Mouse (Mus musculus) neural tube, embryonic 12.5 days (tissue): ENCODE data around the gene Ints1. TPM values are rescaled to one million over a fixed set of nuclear protein-coding genes. Genes with fewer than 3 reads are reported as not detected.

ENCODE experiments used
- ATAC-seq: fragments of 200-750 bp; cut with Nextera tagmentation; 2 replicates; pipeline ENCODE4 v1.8.0; 2017; ENCODE audit warnings: low read depth, mild to moderate bottlenecking, moderate TSS enrichment, moderate library complexity; ENCODE audit not compliant: low FRiP score
- H3K27ac ChIP-seq: fragments of 300-500 bp; sonication (generic); 2 replicates; pipeline ENCODE4 v1.5.1; 2016
- H3K27me3 ChIP-seq: fragments of 300-500 bp; sonication (generic); replicated peaks from 2 replicates; pipeline ENCODE4 v1.6.1; 2016; ENCODE audit warnings: mild to moderate bottlenecking
- H3K36me3 ChIP-seq: fragments of 300-500 bp; sonication (generic); 2 replicates; pipeline ENCODE4 v1.6.1; 2016; ENCODE audit warnings: mild to moderate bottlenecking
- H3K4me1 ChIP-seq: fragments of 300-500 bp; sonication (generic); 2 replicates; pipeline ENCODE4 v1.6.1; 2016
- H3K4me2 ChIP-seq: fragments of 300-500 bp; sonication (generic); replicated peaks from 2 replicates; pipeline ENCODE4 v1.6.1; 2016; ENCODE audit warnings: mild to moderate bottlenecking
- H3K4me3 ChIP-seq: fragments of 300-500 bp; sonication (generic); 2 replicates; pipeline ENCODE4 v1.5.1; 2016
- H3K9ac ChIP-seq: fragments of 300-500 bp; sonication (generic); 2 replicates; pipeline ENCODE4 v1.6.1; 2016; ENCODE audit warnings: mild to moderate bottlenecking
- H3K9me3 ChIP-seq: fragments of 300-500 bp; sonication (generic); 2 replicates; pipeline ENCODE4 v1.6.1; 2016; ENCODE audit warnings: mild to moderate bottlenecking
- WGBS: fragments of 180-500 bp; shearing (Covaris S2); methylation state at CpG from one replicate; pipeline ENCODE4 v1.1.7; 2016; 5-methylcytosine and 5-hydroxymethylcytosine counted together
- microRNA-seq: library from miRNA; unstranded; fragments of <30 nt; microRNA quantifications from one replicate; pipeline ENCODE4, GENCODE M21; 2017
- polyA plus RNA-seq: library from polyadenylated mRNA; unstranded; fragments of >200 nt; fragmentation: Nextera tagmentation; extraction: Ambion mirVana; gene quantifications from 2 replicates; pipeline ENCODE4 v1.2.1, GENCODE M21; 2016

The Ints1 gene
- polyA plus RNA-seq, 1 experiment from 2014 or later: 33.7 TPM

- no peaks in the 10 kb centered on the region for H3K9me3 ChIP-seq
- H3K36me3 ChIP-seq: no peaks in the 10 kb centered on the region
- ATAC-seq: no peak
- H3K4me2 ChIP-seq: no peak overlapping the region
- no peak overlapping the region for H3K9ac ChIP-seq
- no peak overlapping the region for H3K4me3 ChIP-seq
- WGBS: 90% methylated on average over 3 of the region's 3 CpGs
- H3K4me1 ChIP-seq: peaks cover 25% of the 10 kb centered on the region
- H3K27ac ChIP-seq: no peak overlapping the region
- no peaks in the 10 kb centered on the region for H3K27me3 ChIP-seq
These were observed 49.3 kb downstream of the Ints1 start for GRCm38 (mm10) chr5:139726186-139726585.

- Histone ChIP-seq H3K4me2 (no peak overlapping the region), H3K4me3 (no peak overlapping the region), H3K27ac (no peak overlapping the region), H3K9me3 (no peaks in the 10 kb centered on the region), H3K36me3 (no peaks in the 10 kb centered on the region), H3K27me3 (no peaks in the 10 kb centered on the region), H3K9ac (no peak overlapping the region), H3K4me1 (peaks cover 10% of the 10 kb centered on the region)
- no peak for ATAC-seq
- WGBS: 62% methylated on average over 10 of the region's 10 CpGs
These were observed 50.9 kb downstream of the Ints1 start for GRCm38 (mm10) chr5:139724336-139725116.

- H3K4me1 ChIP-seq: peaks cover 10% of the 10 kb centered on the region
- H3K27ac ChIP-seq: no peak overlapping the region
- H3K4me3 ChIP-seq: no peak overlapping the region
- no peaks in the 10 kb centered on the region for H3K9me3 ChIP-seq
- H3K36me3 ChIP-seq: no peaks in the 10 kb centered on the region
- H3K4me2 ChIP-seq: no peak overlapping the region
- WGBS: 76% methylated on average over 9 of the region's 9 CpGs
- no peak overlapping the region for H3K9ac ChIP-seq
- no peak for ATAC-seq
- H3K27me3 ChIP-seq: no peaks in the 10 kb centered on the region
These were observed 52.4 kb downstream of the Ints1 start for GRCm38 (mm10) chr5:139723113-139723512.

GRCm38 (mm10) chr5:139722709-139723108 lies 52.8 kb downstream of the Ints1 start:
- Histone ChIP-seq H3K27me3 (no peaks in the 10 kb centered on the region), H3K4me1 (peaks cover 10% of the 10 kb centered on the region), H3K27ac (no peak overlapping the region), H3K36me3 (no peaks in the 10 kb centered on the region), H3K9ac (no peak overlapping the region), H3K4me3 (no peak overlapping the region), H3K9me3 (no peaks in the 10 kb centered on the region), H3K4me2 (no peak overlapping the region)
- 65% methylated on average over 6 of the region's 6 CpGs for WGBS
- no peak for ATAC-seq

DNA sequence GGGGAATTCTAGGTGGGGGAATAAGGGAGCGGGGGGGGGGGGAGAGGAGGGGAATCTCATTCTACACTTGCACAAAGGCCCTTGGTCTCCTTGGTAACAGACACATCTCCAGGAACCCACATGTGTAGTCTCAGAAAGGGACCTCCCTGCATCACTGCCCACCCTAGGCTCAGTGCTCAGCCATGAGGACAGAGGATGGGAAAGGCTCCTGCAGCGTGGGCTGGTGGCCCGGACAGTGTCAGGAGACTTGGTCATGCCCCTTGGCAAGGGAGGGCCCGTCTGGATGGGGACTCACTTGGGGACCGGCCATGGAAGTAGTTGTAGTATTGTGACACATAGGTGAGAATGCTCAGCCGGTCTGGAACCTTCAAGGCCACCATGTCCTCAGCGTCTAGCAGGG lies 56.5 kb downstream of the Ints1 start:
- Histone ChIP-seq H3K27me3 (no peaks in the 10 kb centered on the region), H3K4me2 (no peak overlapping the region), H3K36me3 (0 out of 2 replicates have a peak, but pooled peaks cover 2% of the 10 kb centered on the region), H3K27ac (no peak overlapping the region), H3K4me3 (no peak overlapping the region), H3K9me3 (no peaks in the 10 kb centered on the region), H3K4me1 (no peaks in the 10 kb centered on the region), H3K9ac (no peak overlapping the region)
- 70% methylated on average over 7 of the region's 7 CpGs for WGBS
- no peak for ATAC-seq

GRCm38 (mm10) chr5:139718540-139718939 lies 56.9 kb downstream of the Ints1 start:
- no peak for ATAC-seq
- 68% methylated on average over 6 of the region's 6 CpGs for WGBS
- H3K4me2 ChIP-seq: no peak overlapping the region
- no peak overlapping the region for H3K4me3 ChIP-seq
- H3K27me3 ChIP-seq: no peaks in the 10 kb centered on the region
- no peak overlapping the region for H3K9ac ChIP-seq
- 0 out of 2 replicates have a peak, but pooled peaks cover 2% of the 10 kb centered on the region for H3K36me3 ChIP-seq
- no peak overlapping the region for H3K27ac ChIP-seq
- H3K9me3 ChIP-seq: no peaks in the 10 kb centered on the region
- H3K4me1 ChIP-seq: no peaks in the 10 kb centered on the region

DNA sequence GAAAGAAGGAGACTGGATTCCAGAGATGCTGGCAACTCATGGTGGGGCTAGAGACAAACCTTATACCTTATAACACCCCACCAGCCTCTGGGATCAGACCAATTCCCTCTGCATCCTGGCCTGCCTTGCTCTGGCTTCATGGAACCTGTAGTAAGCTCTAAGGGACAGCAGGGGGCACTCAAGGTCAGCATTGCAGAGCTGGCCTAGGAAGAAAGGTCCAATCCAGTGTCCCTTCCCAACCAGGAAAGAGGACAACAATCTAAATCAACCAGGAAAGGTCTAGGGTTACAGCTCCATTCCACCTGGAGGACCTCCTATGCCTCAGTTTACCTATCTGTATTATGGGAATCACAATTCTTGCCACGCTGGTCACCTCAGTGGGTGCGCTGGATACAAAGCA lies 57.8 kb downstream of the Ints1 start:
- H3K27ac ChIP-seq: no peak overlapping the region
- H3K4me1 ChIP-seq: no peaks in the 10 kb centered on the region
- H3K4me2 ChIP-seq: no peak overlapping the region
- H3K9ac ChIP-seq: no peak overlapping the region
- 0 out of 2 replicates have a peak, but pooled peaks cover 2% of the 10 kb centered on the region for H3K36me3 ChIP-seq
- H3K9me3 ChIP-seq: no peaks in the 10 kb centered on the region
- no peak for ATAC-seq
- H3K27me3 ChIP-seq: no peaks in the 10 kb centered on the region
- H3K4me3 ChIP-seq: no peak overlapping the region
- WGBS: 91% methylated on average over 2 of the region's 2 CpGs

DNA sequence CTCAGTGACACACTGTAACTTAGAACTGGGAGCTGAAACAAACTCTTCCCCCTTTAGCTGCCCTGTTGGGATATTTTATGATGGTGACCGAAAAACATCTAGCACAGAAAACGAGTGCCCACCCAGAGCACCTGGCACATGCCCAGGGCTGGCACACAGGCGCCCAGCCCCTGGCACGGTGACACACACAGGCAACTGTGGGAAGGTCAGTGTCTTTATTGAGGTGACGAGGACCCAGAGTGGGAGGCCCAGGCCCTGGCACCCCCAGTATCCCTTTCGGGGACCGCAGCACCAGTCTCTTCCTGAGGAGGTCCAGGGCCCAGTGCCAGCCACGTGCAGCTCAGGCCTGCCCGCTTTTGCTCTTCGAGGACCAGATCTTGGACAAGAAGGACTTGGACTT lies 69.0 kb downstream of the Ints1 start:
- peaks cover 35% of the 10 kb centered on the region for H3K36me3 ChIP-seq

DNA sequence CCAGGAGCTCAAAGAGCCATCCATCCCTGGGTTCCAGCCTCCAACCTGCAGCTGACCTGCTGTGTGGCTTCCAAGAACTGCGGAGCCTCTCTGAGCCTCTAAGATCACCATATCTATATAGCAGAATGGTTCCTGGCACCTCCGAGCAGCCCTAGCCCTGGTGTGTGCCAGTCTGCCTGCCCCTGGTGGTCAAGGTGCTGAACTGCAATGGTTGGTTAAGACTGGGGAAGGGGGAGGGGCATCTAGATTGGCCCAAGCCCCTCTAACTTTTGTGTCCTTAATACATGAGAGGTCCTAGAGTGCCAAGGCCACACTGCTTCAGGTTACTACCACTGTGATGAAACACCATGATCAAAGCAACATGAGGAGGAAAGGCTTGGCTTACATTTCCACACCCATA lies 72.6 kb downstream of the Ints1 start:
- Histone ChIP-seq H3K4me2 (no peak overlapping the region), H3K9me3 (no peaks in the 10 kb centered on the region), H3K36me3 (peaks cover 13% of the 10 kb centered on the region), H3K27me3 (no peaks in the 10 kb centered on the region; the same call in 1 of the 2 replicates), H3K27ac (no peak overlapping the region), H3K9ac (no peak overlapping the region), H3K4me3 (no peak overlapping the region), H3K4me1 (no peaks in the 10 kb centered on the region)
- ATAC-seq: no peak
- WGBS: 59% methylated on average over 2 of the region's 2 CpGs

More for the DNA sequence above, 69.0 kb downstream of the Ints1 start:
- no peak overlapping the region for H3K4me3 ChIP-seq
- H3K4me2 ChIP-seq: no peak overlapping the region
- no peak overlapping the region for H3K9ac ChIP-seq
- ATAC-seq: no peak
- H3K9me3 ChIP-seq: no peaks in the 10 kb centered on the region
- H3K27ac ChIP-seq: no peak overlapping the region
- H3K27me3 ChIP-seq: no peaks in the 10 kb centered on the region; the same call in 1 of the 2 replicates
- WGBS: 93% methylated on average over 10 of the region's 10 CpGs
- H3K4me1 ChIP-seq: no peaks in the 10 kb centered on the region

GRCm38 (mm10) chr5:139702236-139702635 lies 73.2 kb downstream of the Ints1 start:
- Histone ChIP-seq H3K4me3 (no peak overlapping the region), H3K36me3 (peaks cover 13% of the 10 kb centered on the region), H3K4me1 (no peaks in the 10 kb centered on the region), H3K9me3 (no peaks in the 10 kb centered on the region), H3K4me2 (no peak overlapping the region), H3K9ac (no peak overlapping the region), H3K27me3 (no peaks in the 10 kb centered on the region; the same call in 1 of the 2 replicates), H3K27ac (no peak overlapping the region)
- 75% methylated on average over 10 of the region's 10 CpGs for WGBS
- no peak for ATAC-seq

Small RNA genes within 50 kb of the gene (microRNA-seq; reads per million reads assigned to microRNA genes)
- not detected for gene Mir7037

Other genes starting within 250 kb of the Ints1 start
- 92.9 and 107 TPM in 2 replicates for gene Uncx, start 232.2 kb downstream of the Ints1 start, polyA plus RNA-seq
- gene Micall2, start 39.3 kb downstream of the Ints1 start, polyA plus RNA-seq: 7.4 and 7.8 TPM in 2 replicates
- gene Mafk, start 15.8 kb upstream of the Ints1 start, polyA plus RNA-seq: 12.8 and 12.9 TPM in 2 replicates
- 0.29 and 0.68 TPM in 2 replicates for gene Tmem184a, start 44.2 kb upstream of the Ints1 start, polyA plus RNA-seq
- gene Gm26938, start 50.7 kb upstream of the Ints1 start, polyA plus RNA-seq: not detected in 2 replicates
- 68.5 and 70.2 TPM in 2 replicates for gene Psmg3, start 51.2 kb upstream of the Ints1 start, polyA plus RNA-seq
- gene Elfn1, start 132.3 kb upstream of the Ints1 start, polyA plus RNA-seq: 2.6 TPM in 2 replicates